In genomic region chr1:149866202-149866601, GRCm38 (mm10) we compare ENCODE assay signal across 17 mouse cellular contexts.
DNase-seq lines count a peak whose midpoint lies in the region; TF ChIP-seq lines count a peak whose summit lies in the region.
"Had no signal": no experiment of that assay in that cellular context is flagged by ENCODE, and none has a peak within 500 bp of the region (broad histone marks: within the 10 kb centered on the region; RNA-seq: fewer than 3 reads in every experiment).

No protein-coding gene starts in this region.

- DNase-seq in layer of hippocampus, adult 2 months (ENCODE audit: low spot score in 2 of 2), result peak in 1 of 2 experiments; percentile 62
- DNase-seq in layer of hippocampus, postnatal 36 days, result no peak
- DNase-seq in left cerebral cortex, adult 2 months (ENCODE audit: extremely low spot score in 1 of 2, low spot score in 2 of 2), result no peak
- DNase-seq in left cerebral cortex, postnatal 4 days, result no peak
- DNase-seq in kidney, postnatal 14 days, result no peak
- DNase-seq: adrenal gland, adult 8-10 months; adrenal gland, postnatal 36 days; cerebellum, adult 11 months; cerebellum, adult 8-10 months; cerebellum, postnatal 14 days; gastrocnemius, postnatal 36 days; heart, adult 11 months; heart, postnatal 36 days had no signal

- TF ChIP-seq CTCF in layer of hippocampus, adult 2 months (conservative IDR thresholded peaks at IDR 0.05), result no peak
- no peak for TF ChIP-seq CTCF in left cerebral cortex, adult 2 months (IDR thresholded peaks at IDR 0.05)
- TF ChIP-seq CTCF in cortical plate, adult 2 months (IDR thresholded peaks at IDR 0.05; ENCODE audit: extremely low read depth, insufficient read depth, low read length), result no peak

- no peak overlapping the region for H3K4me3 ChIP-seq in layer of hippocampus, adult 2 months
- no peak overlapping the region for H3K4me3 ChIP-seq in left cerebral cortex, adult 2 months
- H3K4me3 ChIP-seq in cortical plate, adult 2 months (ENCODE audit: insufficient read depth, low read length), result no peak overlapping the region
- H3K4me3 ChIP-seq: embryonic facial prominence, embryonic 12.5 days; forebrain, embryonic 15.5 days; heart, embryonic 13.5 days had no signal

- no peak for TF ChIP-seq POLR2A in cortical plate, adult 2 months (IDR thresholded peaks at IDR 0.05; ENCODE audit: extremely low read depth, insufficient read depth, low read length)

- peak overlapping the region; percentile 95 for H3K27ac ChIP-seq in layer of hippocampus, adult 2 months
- H3K27ac ChIP-seq in left cerebral cortex, adult 2 months, result peak overlapping the region; percentile 81
- H3K27ac ChIP-seq in cortical plate, adult 2 months (ENCODE audit: insufficient read depth, low read length), result 0 out of 2 replicates have a peak overlapping the region, but pooled peaks have one; percentile 65
- H3K27ac ChIP-seq: embryonic facial prominence, embryonic 12.5 days; forebrain, embryonic 15.5 days; heart, embryonic 13.5 days had no signal

- intact Hi-C loops in left cerebral cortex, adult 2 months (cut with DNase I), result loop anchor here (2.0 kb wide), 1 partner anchor 235 kb away; the partner anchor contains the start of gene Ptgs2
- intact Hi-C loops in left cerebral cortex, postnatal 4 days (cut with DNase I), result no loop called here

- H3K4me1 ChIP-seq in cortical plate, adult 2 months (ENCODE audit: control insufficient read depth, insufficient read depth, low read length), result peaks cover 9% of the 10 kb centered on the region
- H3K4me1 ChIP-seq: embryonic facial prominence, embryonic 12.5 days; forebrain, embryonic 15.5 days had no signal
